Mouse (Mus musculus): ENCODE measurements at regions not wholly inside any gene's neighbourhood (a gene's known extent, or its start where the extent isn't known, plus 50 kb on each side); places are given as distances from the start of the nearest gene placed in this dataset.
A peak's percentile ranks its signal among the peaks of the same experiment; 100 is the strongest.

DNA sequence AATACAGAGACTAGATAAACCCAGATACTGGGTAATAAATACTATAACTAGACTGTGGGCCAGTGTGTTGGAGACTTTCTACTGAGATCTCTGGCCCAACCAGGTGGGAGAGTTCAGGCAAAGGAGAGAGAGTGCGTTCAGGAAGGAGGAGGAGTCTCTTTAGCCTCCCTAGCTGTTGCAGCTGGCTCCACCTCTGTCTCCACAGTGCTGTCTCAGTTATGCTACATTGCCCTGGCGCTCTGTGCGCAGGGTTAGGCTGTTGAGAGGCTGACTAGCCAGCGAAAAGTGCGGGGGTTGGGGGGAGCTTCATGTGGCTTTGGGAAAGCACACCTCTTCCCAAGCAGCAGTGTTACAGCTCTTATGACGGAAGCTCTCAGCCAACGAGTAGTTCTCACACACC lies 104.7 kb upstream of the Syndig1 start:
- DNase-seq (ENCODE audit: low spot score in 2 of 2), result no peak

DNA sequence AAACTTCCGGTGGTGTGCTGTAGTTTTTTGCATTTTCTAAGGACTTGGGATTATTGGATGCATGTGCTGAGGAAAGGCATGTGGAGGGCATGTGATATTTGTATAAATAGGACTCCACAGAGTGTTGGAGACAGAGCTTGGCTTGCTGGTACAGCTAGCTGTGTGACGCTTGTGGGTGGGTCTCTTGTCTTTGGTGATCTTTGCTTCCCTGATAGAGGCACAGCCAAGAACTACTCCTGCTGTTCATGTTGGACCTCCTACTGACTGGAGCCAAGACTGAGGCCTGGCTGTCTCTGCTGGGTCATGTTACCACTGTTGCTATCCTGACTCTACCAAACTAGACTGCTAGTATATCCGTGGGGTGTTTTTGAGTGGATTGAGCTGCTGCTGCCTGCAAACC lies 103.1 kb upstream of the Syndig1 start:
- no peak for DNase-seq (ENCODE audit: low spot score in 2 of 2)

DNA sequence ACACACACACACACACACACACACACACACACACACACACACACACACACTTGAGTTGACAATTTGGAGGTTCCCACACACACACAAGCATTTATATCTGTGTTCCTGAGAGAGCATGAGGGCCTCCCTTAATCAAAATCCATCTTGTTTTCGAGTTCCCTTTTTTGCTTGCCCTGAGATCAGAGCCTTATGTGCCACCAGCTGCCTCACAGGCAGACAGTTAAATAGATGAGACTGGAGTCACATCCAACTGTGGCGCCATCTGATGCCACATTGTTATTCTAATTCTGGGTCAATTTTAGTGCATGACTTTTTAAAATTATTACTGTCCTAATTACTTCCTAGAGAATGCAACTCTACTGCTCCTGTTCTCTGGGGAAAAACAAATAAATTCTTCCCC lies 91.2 kb upstream of the Syndig1 start:
- DNase-seq (ENCODE audit: low spot score in 2 of 2), result no peak

DNA sequence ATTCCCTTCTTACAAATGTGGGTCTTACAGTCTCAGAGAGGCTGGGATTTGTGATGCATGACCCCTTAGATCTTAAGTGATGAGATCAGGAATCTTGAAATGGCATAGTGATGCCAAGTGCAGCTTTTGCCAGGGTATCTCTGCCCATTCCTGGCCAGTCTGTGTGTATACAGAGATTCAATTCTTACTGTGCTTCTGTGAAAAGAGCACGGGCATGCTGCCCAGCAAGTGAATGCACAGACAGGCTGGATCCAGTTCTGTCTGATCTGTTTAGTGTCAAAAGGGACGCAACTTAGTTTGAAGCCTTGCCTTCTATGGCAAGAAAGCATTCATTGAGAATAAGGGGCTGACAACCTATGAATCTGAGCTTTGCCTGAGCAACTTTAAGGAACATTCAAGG lies 89.1 kb upstream of the Syndig1 start:
- peak in 1 of 2 experiments; percentile 7 for DNase-seq (ENCODE audit: low spot score in 2 of 2)

DNA sequence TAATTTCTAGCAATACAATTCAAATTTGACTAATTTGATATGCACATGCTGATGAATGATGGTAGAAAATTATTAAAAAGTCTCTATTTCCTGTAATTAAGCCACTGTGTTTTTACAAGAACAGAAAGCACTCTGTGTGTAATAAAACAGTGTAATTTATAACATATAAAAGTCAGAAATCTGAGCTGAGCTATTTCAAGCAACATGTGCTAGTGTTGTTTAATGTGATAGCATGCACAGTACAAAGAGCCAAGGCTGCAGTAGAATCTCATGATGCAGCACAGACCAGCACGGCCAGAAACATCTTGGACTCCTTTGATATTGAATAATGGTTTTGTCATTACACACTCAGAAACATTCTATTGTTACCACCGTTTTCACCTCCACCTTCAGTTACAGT lies 86.3 kb upstream of the Syndig1 start:
- no peak for DNase-seq (ENCODE audit: low spot score in 2 of 2)

DNA sequence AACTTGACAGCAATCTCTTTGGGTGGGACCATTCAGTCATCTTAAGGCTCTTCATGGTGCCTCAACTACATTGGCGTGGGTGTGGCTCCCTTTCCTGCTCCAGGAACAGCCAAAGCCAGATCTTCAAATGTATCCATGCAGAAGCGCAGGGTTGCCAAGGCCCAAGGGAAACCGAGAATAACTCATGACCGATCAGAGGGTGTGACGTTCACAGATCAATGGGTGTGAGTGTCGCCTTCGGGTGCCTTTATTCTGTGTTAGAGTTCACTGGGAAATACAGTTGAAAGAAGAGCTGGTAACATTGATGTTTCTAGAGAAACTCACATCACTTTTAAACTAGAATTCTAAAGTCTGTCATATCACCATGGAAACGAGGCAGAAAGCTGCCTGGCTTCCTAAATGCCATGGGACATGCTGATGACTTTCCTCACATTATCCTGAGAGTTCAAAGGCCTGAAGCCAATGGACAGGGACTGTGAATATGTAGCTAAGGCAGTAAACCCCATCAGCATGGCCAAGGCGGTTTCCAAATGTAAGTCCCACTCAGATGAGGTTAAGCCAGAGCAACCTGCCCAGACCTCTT lies 80.7 kb upstream of the Syndig1 start:
- no peak for DNase-seq (ENCODE audit: low spot score in 2 of 2)

DNA sequence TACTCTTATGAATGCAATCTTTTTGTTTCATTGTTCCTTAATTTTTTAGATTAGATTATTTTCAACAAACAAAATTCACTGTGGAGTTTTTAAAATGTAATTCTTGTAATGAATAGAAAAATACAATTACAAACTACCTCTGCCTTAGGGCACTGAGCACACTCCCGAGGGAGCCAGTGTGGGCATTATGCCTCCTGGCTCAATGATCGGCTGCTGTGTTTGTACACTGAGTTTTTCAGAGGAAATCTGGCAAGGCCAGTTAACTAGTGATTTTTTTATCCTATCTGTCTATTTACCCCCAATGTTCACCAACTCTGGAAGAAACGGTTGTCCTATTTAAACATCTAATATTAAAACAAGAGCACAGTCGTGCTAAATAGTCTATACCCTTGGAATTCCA lies 69.9 kb upstream of the Syndig1 start:
- DNase-seq (ENCODE audit: low spot score in 2 of 2), result no peak

DNA sequence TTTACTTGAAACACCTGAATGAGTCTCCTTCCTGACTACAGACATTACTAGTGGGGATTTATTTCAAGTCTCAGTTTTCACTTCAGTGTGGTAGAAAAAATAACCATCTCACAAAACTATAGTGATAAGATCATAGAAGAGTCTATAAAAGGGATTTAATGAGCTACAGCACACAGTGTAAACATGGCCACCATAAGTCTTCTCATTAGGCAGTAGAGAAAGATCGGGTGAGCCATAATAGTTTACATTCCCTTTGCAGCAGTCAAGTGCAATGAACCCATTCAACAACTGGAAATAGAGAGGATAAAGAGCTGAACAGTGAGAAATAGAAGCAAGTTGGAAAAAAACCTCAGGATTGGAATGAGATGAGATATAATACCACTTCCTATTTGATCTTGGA lies 65.1 kb upstream of the Syndig1 start:
- no peak for DNase-seq (ENCODE audit: low spot score in 2 of 2)

DNA sequence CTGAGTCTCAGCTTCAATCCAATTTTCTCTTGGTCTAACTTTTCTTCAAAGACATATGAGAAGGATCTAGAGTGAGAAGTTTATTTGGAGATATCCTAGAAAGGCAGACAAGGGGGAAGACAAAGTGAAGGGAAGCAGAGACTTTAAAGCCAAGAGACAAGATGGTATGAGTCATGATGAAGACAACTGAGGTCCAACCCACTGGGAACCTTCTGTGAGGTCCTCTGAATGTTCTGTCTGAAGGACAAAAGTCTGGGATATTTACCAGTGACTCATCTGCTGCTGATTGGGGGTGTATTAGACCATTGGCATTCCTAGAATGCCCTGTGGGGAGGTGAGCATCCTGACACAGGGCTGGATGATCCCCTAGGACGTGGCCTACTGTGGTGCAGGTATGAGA lies 61.0 kb upstream of the Syndig1 start:
- no peak for DNase-seq (ENCODE audit: low spot score in 2 of 2)

DNA sequence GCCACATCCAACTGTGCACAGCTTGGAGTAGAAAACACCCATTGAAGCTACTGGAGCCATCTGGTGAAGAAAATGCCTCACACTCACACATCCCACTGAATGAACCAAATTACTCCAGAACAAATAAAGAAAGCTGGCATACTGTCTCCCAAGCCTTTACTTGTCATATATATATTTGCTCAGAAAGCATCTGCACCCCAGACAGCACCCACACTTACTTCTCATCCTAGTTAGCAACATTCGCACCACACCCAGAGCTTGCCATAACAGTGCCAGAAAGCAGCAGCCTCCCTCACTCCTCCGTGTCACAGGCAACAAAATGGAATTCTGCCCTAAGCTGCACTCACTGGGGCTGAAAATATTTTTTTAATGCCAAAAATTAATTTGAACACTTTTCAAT lies 60.5 kb upstream of the Syndig1 start:
- DNase-seq (ENCODE audit: low spot score in 2 of 2), result peak; percentile 52 to 73

DNA sequence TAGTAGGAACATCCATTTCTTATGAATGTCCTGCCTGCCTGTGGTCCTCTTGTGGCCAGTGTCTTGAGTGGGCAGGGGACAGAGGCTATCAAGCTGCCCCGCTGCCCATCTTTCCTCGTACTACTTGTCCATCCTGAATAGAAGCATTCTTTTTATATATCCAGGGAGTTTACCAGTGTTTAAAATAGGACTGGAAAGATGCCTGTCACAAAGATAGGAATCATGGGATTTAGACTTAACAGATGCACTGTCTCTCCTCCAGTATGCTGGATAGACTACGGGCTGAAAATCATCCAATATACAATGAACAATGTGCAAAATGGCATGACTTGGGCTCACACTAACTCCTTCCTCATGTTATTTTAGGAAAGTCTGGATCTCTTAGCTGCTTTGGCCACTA lies 51.7 kb upstream of the Syndig1 start:
- DNase-seq (ENCODE audit: low spot score in 2 of 2), result no peak
